Mouse (Mus musculus): ENCODE data around the gene Grik4. TPM values are rescaled to one million over a fixed set of nuclear protein-coding genes. Genes with fewer than 3 reads are reported as not detected.
A peak's percentile ranks its signal among the peaks of the same experiment; 100 is the strongest.

The Grik4 gene
- total RNA-seq, 2 experiments from 2014 or later = 1.2 to 1.4 TPM

- no peak for DNase-seq
Measured at GRCm38 (mm10) chr9:42573616-42574350, 370.5 kb downstream of the Grik4 start.

- peak; percentile 56 to 80 for DNase-seq
Measured at GRCm38 (mm10) chr9:42573180-42573579, 371.1 kb downstream of the Grik4 start.

GRCm38 (mm10) chr9:42565921-42566320 lies 378.4 kb downstream of the Grik4 start:
- no peak for DNase-seq

- DNase-seq = no peak
Measured at GRCm38 (mm10) chr9:42555186-42555585, 389.1 kb downstream of the Grik4 start.

- peak; percentile 68 to 77 for DNase-seq
Measured at GRCm38 (mm10) chr9:42550116-42550515, 394.2 kb downstream of the Grik4 start.

- no peak for DNase-seq
Measured at GRCm38 (mm10) chr9:42548981-42549380, 395.3 kb downstream of the Grik4 start.

GRCm38 (mm10) chr9:42544521-42544920 lies 399.8 kb downstream of the Grik4 start:
- no peak for DNase-seq

- no peak for DNase-seq
Measured at GRCm38 (mm10) chr9:42533491-42533890, 410.8 kb downstream of the Grik4 start.

GRCm38 (mm10) chr9:42533041-42533440 lies 411.3 kb downstream of the Grik4 start:
- no peak for DNase-seq

- DNase-seq = peak; percentile 42 to 47
Measured at GRCm38 (mm10) chr9:42531951-42532350, 412.3 kb downstream of the Grik4 start.

- DNase-seq = no peak
Measured at GRCm38 (mm10) chr9:42530221-42531152, 413.8 kb downstream of the Grik4 start.

GRCm38 (mm10) chr9:42520587-42521084 lies 423.7 kb downstream of the Grik4 start:
- DNase-seq = peak; percentile 73 to 75

GRCm38 (mm10) chr9:42518163-42518562 lies 426.1 kb downstream of the Grik4 start:
- DNase-seq = no peak

GRCm38 (mm10) chr9:42513159-42513558 lies 431.1 kb downstream of the Grik4 start:
- DNase-seq = no peak

GRCm38 (mm10) chr9:42512312-42512711 lies 432.0 kb downstream of the Grik4 start:
- peak in 1 of 2 experiments; percentile 31 for DNase-seq

- no peak for DNase-seq
Measured at GRCm38 (mm10) chr9:42508235-42508634, 436.1 kb downstream of the Grik4 start.

GRCm38 (mm10) chr9:42507709-42508108 lies 436.6 kb downstream of the Grik4 start, which contains the start of gene Tbcel:
Tbcel (minus strand) TSS chr9:42507809.
- DNase-seq = no peak

GRCm38 (mm10) chr9:42507022-42507421 lies 437.3 kb downstream of the Grik4 start:
- DNase-seq = no peak

- no peak for DNase-seq
Measured at GRCm38 (mm10) chr9:42504971-42505510, 439.3 kb downstream of the Grik4 start.

- no peak for DNase-seq
Measured at GRCm38 (mm10) chr9:42504559-42504958, 439.7 kb downstream of the Grik4 start.

- no peak for DNase-seq
Measured at GRCm38 (mm10) chr9:42503709-42504108, 440.6 kb downstream of the Grik4 start.

GRCm38 (mm10) chr9:42496296-42496695 lies 448.0 kb downstream of the Grik4 start:
- DNase-seq = no peak
